Mouse (Mus musculus) neural tube, embryonic 13.5 days (tissue): ENCODE measurements around the gene Rbm20. TPM values are rescaled to one million over a fixed set of nuclear protein-coding genes. Genes with fewer than 3 reads are reported as not detected.

Experiments used
- ATAC-seq: fragments of 200-750 bp; cut with Nextera tagmentation; 2 replicates; pipeline ENCODE4 v1.8.0; 2017; ENCODE audit warnings: low read depth, mild to moderate bottlenecking, moderate TSS enrichment, moderate library complexity
- H3K27ac ChIP-seq: fragments of 300-500 bp; sonication (generic); replicated peaks from 2 replicates; pipeline ENCODE4 v1.5.1; 2015; ENCODE audit warnings: moderate library complexity, mild to moderate bottlenecking, inconsistent platforms
- H3K27me3 ChIP-seq: fragments of 300-500 bp; sonication (generic); 2 replicates; pipeline ENCODE4 v1.6.1; 2015; ENCODE audit warnings: mild to moderate bottlenecking, inconsistent platforms
- H3K36me3 ChIP-seq: fragments of 300-500 bp; sonication (generic); 2 replicates; pipeline ENCODE4 v1.6.1; 2015; ENCODE audit warnings: mild to moderate bottlenecking, inconsistent platforms
- H3K4me1 ChIP-seq: fragments of 300-500 bp; sonication (generic); replicated peaks from 2 replicates; pipeline ENCODE4 v1.6.1; 2015; ENCODE audit warnings: inconsistent platforms
- H3K4me2 ChIP-seq: fragments of 300-500 bp; sonication (generic); 2 replicates; pipeline ENCODE4 v1.6.1; 2015; ENCODE audit warnings: inconsistent platforms, mild to moderate bottlenecking, moderate library complexity
- H3K4me3 ChIP-seq: fragments of 300-500 bp; sonication (generic); 2 replicates; pipeline ENCODE4 v1.5.1; 2015; ENCODE audit warnings: mild to moderate bottlenecking, inconsistent platforms
- H3K9ac ChIP-seq: fragments of 300-500 bp; sonication (generic); 2 replicates; pipeline ENCODE4 v1.6.1; 2015; ENCODE audit warnings: moderate library complexity, mild to moderate bottlenecking, inconsistent platforms
- H3K9me3 ChIP-seq: fragments of 300-500 bp; sonication (generic); 2 replicates; pipeline ENCODE4 v1.6.1; 2016; ENCODE audit warnings: inconsistent platforms
- WGBS: fragments of 180-500 bp; shearing (Covaris S2); methylation state at CpG from one replicate; pipeline ENCODE4 v1.1.7; 2015; 5-methylcytosine and 5-hydroxymethylcytosine counted together
- polyA plus RNA-seq: library from polyadenylated mRNA; unstranded; fragments of >200 nt; fragmentation: Nextera tagmentation; extraction: Ambion mirVana; gene quantifications from 2 replicates; pipeline ENCODE4 v1.2.1, GENCODE M21; 2015

Gene Rbm20
- polyA plus RNA-seq, 1 experiment from 2014 or later = 0.47 TPM

GRCm38 (mm10) chr19:53870568-53870967, 193.5 kb downstream of the Rbm20 start:
- Histone ChIP-seq H3K9me3 (no peaks in the 10 kb centered on the region), H3K4me2 (no peak overlapping the region), H3K4me1 (0 out of 2 replicates have a peak, but pooled peaks cover 5% of the 10 kb centered on the region), H3K27me3 (no peaks in the 10 kb centered on the region), H3K36me3 (no peaks in the 10 kb centered on the region), H3K4me3 (no peak overlapping the region), H3K27ac (no peak overlapping the region), H3K9ac (no peak overlapping the region)
- WGBS = 73% methylated on average over 2 of the region's 2 CpGs
- ATAC-seq = no peak

- no peak overlapping the region for H3K4me2 ChIP-seq
- no peak for ATAC-seq
- H3K9me3 ChIP-seq = no peaks in the 10 kb centered on the region
- H3K27me3 ChIP-seq = no peaks in the 10 kb centered on the region
- 0 out of 2 replicates have a peak, but pooled peaks cover 5% of the 10 kb centered on the region for H3K4me1 ChIP-seq
- H3K9ac ChIP-seq = no peak overlapping the region
- 87% methylated on average over 6 of the region's 6 CpGs for WGBS
- H3K36me3 ChIP-seq = no peaks in the 10 kb centered on the region
- H3K27ac ChIP-seq = no peak overlapping the region
- H3K4me3 ChIP-seq = no peak overlapping the region
Observed at GRCm38 (mm10) chr19:53871502-53871901, 194.4 kb downstream of the Rbm20 start.

- no peaks in the 10 kb centered on the region for H3K9me3 ChIP-seq
- WGBS = 87% methylated on average over 6 of the region's 6 CpGs
- no peak overlapping the region for H3K9ac ChIP-seq
- no peak overlapping the region for H3K4me2 ChIP-seq
- ATAC-seq = no peak
- H3K27me3 ChIP-seq = no peaks in the 10 kb centered on the region
- no peak overlapping the region for H3K4me3 ChIP-seq
- H3K27ac ChIP-seq = no peak overlapping the region
- H3K36me3 ChIP-seq = no peaks in the 10 kb centered on the region
- 0 out of 2 replicates have a peak, but pooled peaks cover 5% of the 10 kb centered on the region for H3K4me1 ChIP-seq
Observed at GRCm38 (mm10) chr19:53872994-53873713, 196.0 kb downstream of the Rbm20 start.

DNA sequence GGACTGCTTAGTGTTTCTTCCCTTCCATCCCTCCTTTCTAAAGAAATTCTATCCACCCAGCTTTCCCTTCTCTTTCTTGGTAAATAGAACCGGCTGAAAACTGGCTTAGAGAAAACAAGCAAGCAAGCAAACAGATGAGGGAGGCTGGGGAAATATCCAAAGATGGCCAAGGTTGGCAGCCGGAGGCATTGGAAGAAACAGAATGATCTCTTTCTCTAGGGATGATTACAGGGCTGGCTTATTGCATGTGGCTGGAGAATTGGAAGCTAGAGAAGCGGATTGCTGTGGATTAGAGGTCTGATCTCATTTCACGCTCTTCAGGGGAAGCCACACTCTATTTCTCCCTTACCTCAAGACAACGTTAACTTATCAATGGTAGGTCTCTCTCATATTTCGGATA, 198.1 kb downstream of the Rbm20 start:
- H3K9ac ChIP-seq = no peak overlapping the region
- whole genome bisulfite sequencing = 83% methylated on average over 6 of the region's 6 CpGs
- H3K4me2 ChIP-seq = no peak overlapping the region
- no peaks in the 10 kb centered on the region for H3K9me3 ChIP-seq
- 0 out of 2 replicates have a peak, but pooled peaks cover 5% of the 10 kb centered on the region for H3K4me1 ChIP-seq
- no peak overlapping the region for H3K27ac ChIP-seq
- H3K36me3 ChIP-seq = no peaks in the 10 kb centered on the region
- no peak for ATAC-seq
- H3K27me3 ChIP-seq = no peaks in the 10 kb centered on the region
- H3K4me3 ChIP-seq = no peak overlapping the region

DNA sequence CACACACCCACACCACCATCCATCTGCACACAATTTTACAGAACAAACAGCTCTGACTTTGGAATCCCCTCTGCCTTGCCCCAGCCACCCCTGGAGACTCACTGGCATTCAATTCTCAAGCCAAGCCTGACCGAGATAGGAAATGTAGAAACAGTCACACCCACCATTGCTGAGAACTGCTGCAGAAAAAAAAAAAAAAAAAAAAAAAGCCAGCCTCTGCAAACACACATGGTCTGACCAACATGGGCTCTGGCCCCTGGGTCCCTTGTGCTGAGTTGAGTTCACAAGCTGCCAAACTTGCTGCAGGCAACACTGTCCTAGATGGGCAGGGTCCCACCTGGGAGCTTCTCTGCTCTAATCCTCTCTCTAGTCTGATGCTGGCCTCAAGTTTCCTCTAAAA, 200.7 kb downstream of the Rbm20 start:
- WGBS = 83% methylated on average over 1 of the region's 1 CpGs
- 0 out of 2 replicates have a peak, but pooled peaks cover 5% of the 10 kb centered on the region for H3K4me1 ChIP-seq
- H3K27ac ChIP-seq = no peak overlapping the region
- H3K36me3 ChIP-seq = no peaks in the 10 kb centered on the region
- H3K4me3 ChIP-seq = no peak overlapping the region
- no peaks in the 10 kb centered on the region for H3K27me3 ChIP-seq
- ATAC-seq = no peak
- H3K9ac ChIP-seq = no peak overlapping the region
- no peak overlapping the region for H3K4me2 ChIP-seq
- no peaks in the 10 kb centered on the region for H3K9me3 ChIP-seq

DNA sequence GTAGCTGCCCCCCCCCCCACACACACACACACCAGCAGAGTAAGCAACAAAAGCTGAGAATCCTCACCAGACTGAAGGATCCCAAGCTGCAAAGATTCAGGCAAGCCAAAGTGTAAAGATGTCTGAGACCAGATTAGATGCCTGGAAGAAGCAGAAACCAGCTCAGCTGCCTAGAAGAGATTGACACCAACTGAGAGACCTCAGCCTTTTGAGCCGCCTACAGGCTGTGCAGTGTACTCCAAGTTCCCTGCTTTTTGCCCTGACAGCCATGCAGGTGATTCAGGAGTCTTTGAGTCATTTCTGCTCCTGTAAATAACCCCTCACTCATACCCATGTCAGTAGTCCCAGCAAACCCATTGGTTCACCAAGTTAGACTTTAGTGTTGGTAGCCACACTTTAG, 203.4 kb downstream of the Rbm20 start:
- 80% methylated on average over 1 of the region's 1 CpGs for WGBS
- no peaks in the 10 kb centered on the region for H3K36me3 ChIP-seq
- no peaks in the 10 kb centered on the region for H3K27me3 ChIP-seq
- H3K4me1 ChIP-seq = no peaks in the 10 kb centered on the region
- no peak overlapping the region for H3K27ac ChIP-seq
- no peak overlapping the region for H3K4me2 ChIP-seq
- no peak overlapping the region for H3K9ac ChIP-seq
- H3K4me3 ChIP-seq = no peak overlapping the region
- ATAC-seq = no peak
- no peaks in the 10 kb centered on the region for H3K9me3 ChIP-seq

GRCm38 (mm10) chr19:53881786-53882185, 204.7 kb downstream of the Rbm20 start:
- H3K27ac ChIP-seq = 0 out of 2 replicates have a peak overlapping the region, but pooled peaks have one; percentile 38
- no peaks in the 10 kb centered on the region for H3K9me3 ChIP-seq
- no peaks in the 10 kb centered on the region for H3K36me3 ChIP-seq
- ATAC-seq = no peak
- no peak overlapping the region for H3K4me3 ChIP-seq
- H3K4me2 ChIP-seq = no peak overlapping the region
- H3K4me1 ChIP-seq = no peaks in the 10 kb centered on the region
- 61% methylated on average over 5 of the region's 5 CpGs for WGBS
- H3K27me3 ChIP-seq = no peaks in the 10 kb centered on the region
- H3K9ac ChIP-seq = no peak overlapping the region

- Histone ChIP-seq H3K9me3 (no peaks in the 10 kb centered on the region), H3K36me3 (no peaks in the 10 kb centered on the region), H3K27ac (no peak overlapping the region), H3K4me1 (0 out of 2 replicates have a peak, but pooled peaks cover 2% of the 10 kb centered on the region), H3K9ac (no peak overlapping the region), H3K27me3 (no peaks in the 10 kb centered on the region), H3K4me3 (no peak overlapping the region), H3K4me2 (no peak overlapping the region)
- no peak for ATAC-seq
- WGBS = 43% methylated on average over 10 of the region's 10 CpGs
Observed at GRCm38 (mm10) chr19:53885450-53885849, 208.3 kb downstream of the Rbm20 start.

DNA sequence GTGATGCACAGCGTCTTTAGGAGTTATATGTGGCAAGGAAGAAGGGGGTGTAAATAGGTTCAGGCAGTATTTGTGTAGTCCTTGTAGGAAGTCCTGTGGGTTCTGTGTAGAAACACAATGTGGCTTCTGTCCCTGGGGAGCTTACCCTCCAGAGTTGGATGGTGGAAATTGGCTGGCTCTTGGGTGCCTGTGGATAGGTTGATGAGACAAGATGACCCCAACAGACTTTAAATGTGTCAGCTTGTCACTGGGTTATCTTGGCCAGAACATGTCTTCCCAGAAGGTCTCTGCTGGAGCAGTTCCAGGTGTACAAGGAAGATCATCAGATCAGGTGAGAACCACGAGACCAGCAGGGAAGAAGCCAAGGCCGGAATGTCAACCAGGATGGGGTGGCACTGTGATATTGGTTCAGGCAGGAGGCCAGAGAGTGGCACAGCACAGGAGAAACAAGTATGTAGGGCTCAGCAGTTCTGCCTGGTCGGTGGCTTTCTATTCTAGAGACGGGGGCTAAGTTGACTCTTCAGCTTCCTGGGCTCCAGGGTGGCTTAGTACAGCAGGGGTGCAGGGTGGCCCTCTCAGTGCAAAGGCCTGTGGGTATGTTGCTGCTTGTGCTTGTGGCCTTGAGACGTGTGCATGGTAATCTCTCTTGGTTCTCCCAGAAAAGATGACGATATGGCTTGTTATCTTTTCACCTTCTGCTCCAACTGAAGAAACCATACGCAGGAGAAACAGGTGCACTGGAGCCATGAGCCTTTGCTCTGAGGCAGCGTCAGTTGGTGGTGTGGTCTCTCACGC, 209.7 kb downstream of the Rbm20 start:
- Histone ChIP-seq H3K9me3 (no peaks in the 10 kb centered on the region), H3K27ac (no peak overlapping the region), H3K4me3 (no peak overlapping the region), H3K9ac (no peak overlapping the region), H3K36me3 (no peaks in the 10 kb centered on the region), H3K4me2 (no peak overlapping the region), H3K4me1 (peaks cover 8% of the 10 kb centered on the region; the same call in 1 of the 2 replicates), H3K27me3 (no peaks in the 10 kb centered on the region)
- WGBS = 87% methylated on average over 10 of the region's 10 CpGs
- no peak for ATAC-seq

- 76% methylated on average over 3 of the region's 3 CpGs for WGBS
- H3K4me2 ChIP-seq = no peak overlapping the region
- no peak overlapping the region for H3K4me3 ChIP-seq
- H3K36me3 ChIP-seq = no peaks in the 10 kb centered on the region
- no peak for ATAC-seq
- H3K27me3 ChIP-seq = no peaks in the 10 kb centered on the region
- no peak overlapping the region for H3K27ac ChIP-seq
- peaks cover 8% of the 10 kb centered on the region; the same call in 1 of the 2 replicates for H3K4me1 ChIP-seq
- no peaks in the 10 kb centered on the region for H3K9me3 ChIP-seq
- H3K9ac ChIP-seq = no peak overlapping the region
Observed at GRCm38 (mm10) chr19:53887822-53888221, 210.7 kb downstream of the Rbm20 start.

- 81% methylated on average over 9 of the region's 9 CpGs for WGBS
- Histone ChIP-seq H3K4me3 (no peak overlapping the region), H3K27me3 (no peaks in the 10 kb centered on the region), H3K36me3 (no peaks in the 10 kb centered on the region), H3K4me1 (peaks cover 8% of the 10 kb centered on the region; the same call in 1 of the 2 replicates), H3K27ac (no peak overlapping the region), H3K4me2 (no peak overlapping the region), H3K9ac (no peak overlapping the region), H3K9me3 (no peaks in the 10 kb centered on the region)
- ATAC-seq = no peak
Observed at GRCm38 (mm10) chr19:53888331-53888730, 211.2 kb downstream of the Rbm20 start.

DNA sequence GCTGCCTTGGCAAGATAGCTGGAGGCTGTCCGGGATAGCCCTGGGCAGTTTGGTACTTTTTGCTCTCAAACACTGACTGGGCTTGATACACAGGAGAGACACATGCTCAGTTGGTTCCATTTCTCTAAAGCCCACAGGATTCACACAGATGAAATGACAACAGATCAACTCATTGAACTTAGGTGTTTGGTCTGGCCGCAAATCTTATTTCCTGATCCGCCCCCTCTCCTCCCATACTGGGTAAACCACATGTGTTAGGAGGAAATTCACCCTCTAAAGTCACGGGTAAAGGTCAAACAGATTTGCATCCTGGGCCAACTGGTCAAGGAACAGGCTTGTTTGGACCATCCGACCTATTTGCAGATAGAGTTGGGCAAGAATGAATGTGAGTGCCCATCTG, 212.4 kb downstream of the Rbm20 start:
- ATAC-seq = no peak
- H3K9ac ChIP-seq = no peak overlapping the region
- no peak overlapping the region for H3K4me3 ChIP-seq
- H3K4me1 ChIP-seq = peaks cover 13% of the 10 kb centered on the region; the same call in 1 of the 2 replicates
- 81% methylated on average over 5 of the region's 5 CpGs for WGBS
- no peaks in the 10 kb centered on the region for H3K36me3 ChIP-seq
- no peak overlapping the region for H3K27ac ChIP-seq
- H3K9me3 ChIP-seq = no peaks in the 10 kb centered on the region
- no peaks in the 10 kb centered on the region for H3K27me3 ChIP-seq
- no peak overlapping the region for H3K4me2 ChIP-seq
